Mouse (Mus musculus) stomach, embryonic 16.5 days (tissue): ENCODE data around the gene Psmd13. TPM values are rescaled to one million over a fixed set of nuclear protein-coding genes. Genes with fewer than 3 reads are reported as not detected.

ENCODE experiments used
- ATAC-seq: fragments of 200-750 bp; cut with Nextera tagmentation; 2 replicates; pipeline ENCODE4 v1.8.0; 2017; ENCODE audit warnings: moderate number of reproducible peaks, moderate TSS enrichment; ENCODE audit not compliant: insufficient read depth, low FRiP score
- H3K27ac ChIP-seq: fragments of 300-500 bp; sonication (generic); 2 replicates; pipeline ENCODE4 v1.5.1; 2014; ENCODE audit warnings: low read length
- H3K27me3 ChIP-seq: fragments of 300-500 bp; sonication (generic); 2 replicates; pipeline ENCODE4 v1.6.1; 2014; ENCODE audit warnings: low read length, control low read depth, mixed read lengths; ENCODE audit not compliant: control insufficient read depth, insufficient read depth
- H3K36me3 ChIP-seq: fragments of 300-500 bp; sonication (generic); 2 replicates; pipeline ENCODE4 v1.6.1; 2014; ENCODE audit warnings: low read length; ENCODE audit not compliant: control insufficient read depth, insufficient read depth
- H3K4me1 ChIP-seq: fragments of 300-500 bp; sonication (generic); 2 replicates; pipeline ENCODE4 v1.6.1; 2014; ENCODE audit warnings: low read length, control low read depth, mixed read lengths; ENCODE audit not compliant: control insufficient read depth, insufficient read depth
- H3K4me2 ChIP-seq: fragments of 300-500 bp; sonication (generic); 2 replicates; pipeline ENCODE4 v1.6.1; 2014; ENCODE audit warnings: low read depth, low read length, mixed read lengths
- H3K4me3 ChIP-seq: fragments of 300-500 bp; sonication (generic); replicated peaks from 2 replicates; pipeline ENCODE4 v1.5.1; 2014; ENCODE audit warnings: mild to moderate bottlenecking, low read length
- H3K9ac ChIP-seq: fragments of 300-500 bp; sonication (generic); 2 replicates; pipeline ENCODE4 v1.6.1; 2014; ENCODE audit warnings: low read length
- H3K9me3 ChIP-seq: fragments of 300-500 bp; sonication (generic); replicated peaks from 2 replicates; pipeline ENCODE4 v1.6.1; 2016; ENCODE audit warnings: low read length, control low read depth; ENCODE audit not compliant: control insufficient read depth
- WGBS: fragments of 180-500 bp; shearing (Covaris S2); extraction: QIAGEN DNeasy Blood & Tissue Kit; methylation state at CpG from one replicate; pipeline ENCODE4 v1.1.7; 2014; 5-methylcytosine and 5-hydroxymethylcytosine counted together
- polyA plus RNA-seq: library from polyadenylated mRNA; unstranded; fragments of >200 nt; fragmentation: Nextera tagmentation; extraction: Ambion mirVana; gene quantifications from 2 replicates; pipeline ENCODE4 v1.2.1, GENCODE M21; 2015

The Psmd13 gene
- polyA plus RNA-seq, 1 experiment from 2014 or later: 193 TPM

GRCm38 (mm10) chr7:140943356-140943755, 61.6 kb downstream of the Psmd13 start:
- Histone ChIP-seq H3K36me3 (0 out of 2 replicates have a peak, but pooled peaks cover 4% of the 10 kb centered on the region), H3K9me3 (no peaks in the 10 kb centered on the region), H3K4me1 (peaks cover 26% of the 10 kb centered on the region), H3K27ac (peak overlapping the region; percentile 97; the same call in 1 of the 2 replicates), H3K4me3 (no peak overlapping the region), H3K27me3 (no peaks in the 10 kb centered on the region), H3K9ac (peak overlapping the region; percentile 86), H3K4me2 (no peak overlapping the region)
- 71% methylated on average over 4 of the region's 4 CpGs for WGBS
- ATAC-seq: no peak

- peaks cover 24% of the 10 kb centered on the region for H3K4me1 ChIP-seq
- H3K27me3 ChIP-seq: no peaks in the 10 kb centered on the region
- no peak overlapping the region for H3K27ac ChIP-seq
- WGBS: 88% methylated on average over 7 of the region's 7 CpGs
- no peak for ATAC-seq
- H3K36me3 ChIP-seq: 0 out of 2 replicates have a peak, but pooled peaks cover 10% of the 10 kb centered on the region
- H3K9me3 ChIP-seq: no peaks in the 10 kb centered on the region
- H3K9ac ChIP-seq: no peak overlapping the region; the same call in 1 of the 2 replicates
- H3K4me2 ChIP-seq: no peak overlapping the region
- H3K4me3 ChIP-seq: no peak overlapping the region
Observed at GRCm38 (mm10) chr7:140944236-140944635, 62.5 kb downstream of the Psmd13 start.

GRCm38 (mm10) chr7:140945247-140945646, 63.5 kb downstream of the Psmd13 start:
- Histone ChIP-seq H3K4me1 (peaks cover 19% of the 10 kb centered on the region), H3K4me3 (no peak overlapping the region), H3K4me2 (no peak overlapping the region), H3K27ac (no peak overlapping the region), H3K36me3 (0 out of 2 replicates have a peak, but pooled peaks cover 10% of the 10 kb centered on the region), H3K9ac (no peak overlapping the region), H3K9me3 (no peaks in the 10 kb centered on the region), H3K27me3 (no peaks in the 10 kb centered on the region)
- 90% methylated on average over 5 of the region's 5 CpGs for WGBS
- no peak for ATAC-seq

GRCm38 (mm10) chr7:140946311-140946710, 64.5 kb downstream of the Psmd13 start:
- Histone ChIP-seq H3K4me2 (no peak overlapping the region), H3K27ac (no peak overlapping the region), H3K9ac (no peak overlapping the region), H3K4me1 (peaks cover 29% of the 10 kb centered on the region), H3K9me3 (no peaks in the 10 kb centered on the region), H3K4me3 (no peak overlapping the region), H3K36me3 (0 out of 2 replicates have a peak, but pooled peaks cover 10% of the 10 kb centered on the region), H3K27me3 (no peaks in the 10 kb centered on the region)
- ATAC-seq: no peak
- WGBS: 87% methylated on average over 10 of the region's 10 CpGs

- no peak overlapping the region for H3K9ac ChIP-seq
- H3K36me3 ChIP-seq: 0 out of 2 replicates have a peak, but pooled peaks cover 10% of the 10 kb centered on the region
- H3K9me3 ChIP-seq: no peaks in the 10 kb centered on the region
- no peak overlapping the region for H3K4me2 ChIP-seq
- H3K4me3 ChIP-seq: no peak overlapping the region
- peaks cover 36% of the 10 kb centered on the region for H3K4me1 ChIP-seq
- ATAC-seq: no peak
- H3K27ac ChIP-seq: peak overlapping the region; percentile 50
- WGBS: 48% methylated on average over 7 of the region's 7 CpGs
- H3K27me3 ChIP-seq: no peaks in the 10 kb centered on the region
Observed at GRCm38 (mm10) chr7:140946980-140947379, 65.2 kb downstream of the Psmd13 start.

GRCm38 (mm10) chr7:140948161-140948560, 66.4 kb downstream of the Psmd13 start:
- H3K27ac ChIP-seq: no peak overlapping the region
- WGBS: 74% methylated on average over 8 of the region's 8 CpGs
- no peak overlapping the region for H3K9ac ChIP-seq
- no peaks in the 10 kb centered on the region for H3K9me3 ChIP-seq
- no peak overlapping the region for H3K4me2 ChIP-seq
- peaks cover 37% of the 10 kb centered on the region for H3K4me1 ChIP-seq
- ATAC-seq: no peak
- no peak overlapping the region for H3K4me3 ChIP-seq
- peaks cover 10% of the 10 kb centered on the region; the same call in 1 of the 2 replicates for H3K36me3 ChIP-seq
- H3K27me3 ChIP-seq: no peaks in the 10 kb centered on the region

Other genes starting within 250 kb of the Psmd13 start
- gene Olfr53, start 235.5 kb upstream of the Psmd13 start, polyA plus RNA-seq: not detected in 2 replicates
- not detected in 2 replicates for gene Olfr539, start 222.0 kb upstream of the Psmd13 start, polyA plus RNA-seq
- not detected in 2 replicates for gene Olfr45, start 200.0 kb upstream of the Psmd13 start, polyA plus RNA-seq
- gene Olfr541, start 184.7 kb upstream of the Psmd13 start, polyA plus RNA-seq: not detected in 2 replicates
- gene Cyp2e1, start 118.2 kb upstream of the Psmd13 start, polyA plus RNA-seq: not detected in 2 replicates
- gene Syce1, start 94.1 kb upstream of the Psmd13 start, polyA plus RNA-seq: 0.35 TPM in 1 of 2 replicates, not detected in the other
- gene Zfp941, start 59.8 kb upstream of the Psmd13 start, polyA plus RNA-seq: 1.3 and 1.9 TPM in 2 replicates
- 26.7 and 34.7 TPM in 2 replicates for gene Urah, start 47.0 kb upstream of the Psmd13 start, polyA plus RNA-seq
- not detected in 2 replicates for gene Scgb1c1, start 36.4 kb upstream of the Psmd13 start, polyA plus RNA-seq
- gene Odf3, start 34.2 kb upstream of the Psmd13 start, polyA plus RNA-seq: 0.08 TPM in 1 of 2 replicates, not detected in the other
- not detected in 2 replicates for gene Gm45785, start 25.6 kb upstream of the Psmd13 start, polyA plus RNA-seq
- 62.5 and 77.8 TPM in 2 replicates for gene Ric8a, start 25.0 kb upstream of the Psmd13 start, polyA plus RNA-seq
- 43.5 and 46.6 TPM in 2 replicates for gene Bet1l, start 24.4 kb upstream of the Psmd13 start, polyA plus RNA-seq
- 24.0 and 27.4 TPM in 2 replicates for gene Sirt3, start 341 bp downstream of the Psmd13 start, polyA plus RNA-seq
- 1.3 and 19.4 TPM in 2 replicates for gene Cox8b, start 18.5 kb downstream of the Psmd13 start, polyA plus RNA-seq
- gene Nlrp6, start 38.9 kb downstream of the Psmd13 start, polyA plus RNA-seq: 9.9 and 10.0 TPM in 2 replicates
- 25.6 and 27.3 TPM in 2 replicates for gene Pgghg, start 59.4 kb downstream of the Psmd13 start, polyA plus RNA-seq
- 3.8 and 4.4 TPM in 2 replicates for gene Ifitm5, start 68.3 kb downstream of the Psmd13 start, polyA plus RNA-seq
- gene Gm45717, start 74.0 kb downstream of the Psmd13 start, polyA plus RNA-seq: not detected in 2 replicates
- gene Ifitm2, start 74.0 kb downstream of the Psmd13 start, polyA plus RNA-seq: 1,006 and 1,276 TPM in 2 replicates
- 156 and 185 TPM in 2 replicates for gene Ifitm1, start 85.3 kb downstream of the Psmd13 start, polyA plus RNA-seq
- gene Ifitm3, start 128.8 kb downstream of the Psmd13 start, polyA plus RNA-seq: 322 and 395 TPM in 2 replicates
- gene Ifitm6, start 136.0 kb downstream of the Psmd13 start, polyA plus RNA-seq: 5.5 and 7.5 TPM in 2 replicates
- gene Gm17387, start 147.2 kb downstream of the Psmd13 start, polyA plus RNA-seq: not detected in 2 replicates
- 4.9 and 5.1 TPM in 2 replicates for gene B4galnt4, start 179.1 kb downstream of the Psmd13 start, polyA plus RNA-seq
- 74.2 and 103 TPM in 2 replicates for gene Pkp3, start 196.2 kb downstream of the Psmd13 start, polyA plus RNA-seq
- gene Sigirr, start 218.6 kb downstream of the Psmd13 start, polyA plus RNA-seq: 14.1 and 14.7 TPM in 2 replicates
- gene Ano9, start 235.8 kb downstream of the Psmd13 start, polyA plus RNA-seq: 22.5 and 26.2 TPM in 2 replicates
- 56.0 and 59.4 TPM in 2 replicates for gene Ptdss2, start 240.4 kb downstream of the Psmd13 start, polyA plus RNA-seq